ENCODE assay signal across 10 mouse cellular contexts in genomic region chr10:75411343-75412113, GRCm38 (mm10). TPM values are rescaled to one million over a fixed set of nuclear protein-coding genes. Genes with fewer than 3 reads are reported as not detected.
DNase-seq lines count a peak whose midpoint lies in the region; ATAC-seq and TF ChIP-seq lines count a peak whose summit lies in the region.
"Not testable (repeated sequence)": the region's sequence is repeated elsewhere in the genome, so short reads cannot be mapped to it uniquely, and the experiment has no call there.
"Had no signal": no experiment of that assay in that cellular context is flagged by ENCODE, and none has a peak within 500 bp of the region (broad histone marks: within the 10 kb centered on the region; RNA-seq: fewer than 3 reads in every experiment).

No protein-coding gene starts in this region.

- not testable (repeated sequence) for H3K4me3 ChIP-seq in forebrain, embryonic 10.5 days; forebrain, embryonic 16.5 days (replicated peaks; ENCODE audit: low read length); intestine, embryonic 15.5 days (replicated peaks); kidney, embryonic 16.5 days (ENCODE audit: low read length); liver, embryonic 14.5 days (ENCODE audit: insufficient read depth in 1 of 2, low read depth in 2 of 2, low read length in 2 of 2); midbrain, embryonic 10.5 days

- not testable (repeated sequence) for H3K36me3 ChIP-seq in forebrain, embryonic 10.5 days (replicated peaks); forebrain, embryonic 16.5 days (ENCODE audit: control insufficient read depth, insufficient read depth); intestine, embryonic 15.5 days; kidney, embryonic 16.5 days (ENCODE audit: insufficient read depth, low read length); liver, embryonic 14.5 days (replicated peaks; ENCODE audit: control insufficient read depth, insufficient read depth, low read depth); midbrain, embryonic 10.5 days

- 33% methylated on average over 10 of the region's 10 CpGs for WGBS in forebrain, embryonic 10.5 days
- 32% methylated on average over 8 of the region's 10 CpGs for WGBS in forebrain, embryonic 16.5 days
- 57% methylated on average over 10 of the region's 10 CpGs for WGBS in intestine, embryonic 15.5 days
- WGBS in kidney, embryonic 16.5 days, result 36% methylated on average over 8 of the region's 10 CpGs
- 19% methylated on average over 9 of the region's 10 CpGs for WGBS in liver, embryonic 14.5 days (ENCODE audit: insufficient replicate concordance)
- 32% methylated on average over 10 of the region's 10 CpGs for WGBS in midbrain, embryonic 10.5 days

- not testable (repeated sequence) for H3K9me3 ChIP-seq in forebrain, embryonic 10.5 days; forebrain, embryonic 16.5 days (ENCODE audit: control insufficient read depth, low read length); intestine, embryonic 15.5 days; kidney, embryonic 16.5 days (ENCODE audit: low read length); liver, embryonic 14.5 days (ENCODE audit: control insufficient read depth, low read length); midbrain, embryonic 10.5 days (replicated peaks)

- H3K27ac ChIP-seq in forebrain, embryonic 10.5 days, result peak overlapping the region; percentile 30; the same call in 1 of the 2 replicates
- peak overlapping the region; percentile 9; the same call in 1 of the 2 replicates for H3K27ac ChIP-seq in forebrain, embryonic 16.5 days (ENCODE audit: low read length)
- not testable (repeated sequence) for H3K27ac ChIP-seq in intestine, embryonic 15.5 days; kidney, embryonic 16.5 days (ENCODE audit: low read length); liver, embryonic 14.5 days
- H3K27ac ChIP-seq in midbrain, embryonic 10.5 days (replicated peaks), result peak overlapping the region; percentile 55; the same call in 1 of the 2 replicates

- peak; percentile 67 for DNase-seq in A20 (ENCODE audit: low read depth, low spot score)
- DNase-seq in forebrain, embryonic 10.5 days (ENCODE audit: extremely low spot score, low spot score); liver, embryonic 14.5 days (ENCODE audit: low read depth in 3 of 3, low spot score in 3 of 3); midbrain, embryonic 10.5 days (ENCODE audit: low spot score): not testable (repeated sequence)

- H3K9ac ChIP-seq in forebrain, embryonic 16.5 days (replicated peaks; ENCODE audit: low read depth, low read length); intestine, embryonic 15.5 days; kidney, embryonic 16.5 days (replicated peaks; ENCODE audit: low read length); liver, embryonic 14.5 days (replicated peaks): not testable (repeated sequence)

- not testable (repeated sequence) for H3K4me2 ChIP-seq in forebrain, embryonic 16.5 days (ENCODE audit: low read length); kidney, embryonic 16.5 days (replicated peaks; ENCODE audit: low read depth, low read length); liver, embryonic 14.5 days (ENCODE audit: low read depth)
- 0 out of 2 replicates have a peak overlapping the region, but pooled peaks have one; percentile 9 for H3K4me2 ChIP-seq in intestine, embryonic 15.5 days (replicated peaks)

- TF ChIP-seq CTCF in liver, embryonic 14.5 days (IDR thresholded peaks at IDR 0.05; ENCODE audit: low read depth), result not testable (repeated sequence)

- TF ChIP-seq EP300 in liver, embryonic 14.5 days (IDR thresholded peaks at IDR 0.05; ENCODE audit: low read depth), result not testable (repeated sequence)

- ATAC-seq in forebrain, embryonic 16.5 days, result peak; percentile 85
- ATAC-seq in intestine, embryonic 15.5 days, result 0 out of 2 replicates have a peak, but pooled peaks have one; percentile 33
- ATAC-seq in kidney, embryonic 16.5 days (ENCODE audit: low FRiP score, low TSS enrichment), result peak; percentile 75; the same call in 1 of the 2 replicates
- peak; percentile 71; the same call in 1 of the 2 replicates for ATAC-seq in liver, embryonic 14.5 days (ENCODE audit: insufficient read depth)
- ATAC-seq in neutrophil, adult 5-6 weeks (ENCODE audit: extremely low read depth, insufficient number of reproducible peaks, low FRiP score, poor library complexity, severe bottlenecking), result 0 out of 2 replicates have a peak, but pooled peaks have one; percentile 16

- peaks cover 23% of the 10 kb centered on the region for H3K4me1 ChIP-seq in forebrain, embryonic 10.5 days
- not testable (repeated sequence) for H3K4me1 ChIP-seq in forebrain, embryonic 16.5 days (replicated peaks; ENCODE audit: control insufficient read depth, insufficient read depth, low read length); kidney, embryonic 16.5 days (ENCODE audit: insufficient read depth, low read length); liver, embryonic 14.5 days (replicated peaks; ENCODE audit: control insufficient read depth in 2 of 2, insufficient read depth in 2 of 2, low read length in 1 of 2)
- H3K4me1 ChIP-seq in intestine, embryonic 15.5 days (replicated peaks), result peaks cover 12% of the 10 kb centered on the region; the same call in 1 of the 2 replicates
- H3K4me1 ChIP-seq in midbrain, embryonic 10.5 days, result peaks cover 24% of the 10 kb centered on the region

- H3K27me3 ChIP-seq in forebrain, embryonic 10.5 days (ENCODE audit: poor library complexity, severe bottlenecking); forebrain, embryonic 16.5 days (replicated peaks; ENCODE audit: control insufficient read depth, insufficient read depth, low read length); intestine, embryonic 15.5 days (replicated peaks); kidney, embryonic 16.5 days (ENCODE audit: insufficient read depth, low read length); liver, embryonic 14.5 days (ENCODE audit: control insufficient read depth, insufficient read depth, low read length); midbrain, embryonic 10.5 days (ENCODE audit: low read depth, poor library complexity, severe bottlenecking): not testable (repeated sequence)

RNA-seq across cellular contexts. Expression of gene Upb1, which starts 10.6 kb away (rescaled TPM):
- polyA plus RNA-seq in forebrain, embryonic 10.5 days (2016; fragmentation: Nextera tagmentation; extraction: Ambion mirVana), result 0.06 and 0.15 TPM in 2 replicates
- 0.10 TPM in 1 of 2 replicates, not detected in the other for polyA plus RNA-seq in forebrain, embryonic 16.5 days (2015; fragmentation: Nextera tagmentation; extraction: Ambion mirVana)
- 0.88 and 1.9 TPM in 2 replicates for polyA plus RNA-seq in intestine, embryonic 15.5 days (2015; fragmentation: Nextera tagmentation; extraction: Ambion mirVana)
- polyA plus RNA-seq in kidney, embryonic 16.5 days (2015; fragmentation: Nextera tagmentation; extraction: Ambion mirVana), result 3.1 and 3.3 TPM in 2 replicates
- 8.1 and 8.8 TPM in 2 replicates for polyA plus RNA-seq in liver, embryonic 14.5 days (2012; rRNA removed)
- polyA plus RNA-seq in liver, embryonic 14.5 days (2014; fragmentation: Nextera tagmentation; extraction: Ambion mirVana), result 18.3 and 20.1 TPM in 2 replicates
- not detected in 2 replicates for polyA plus RNA-seq in midbrain, embryonic 10.5 days (2016; fragmentation: Nextera tagmentation; extraction: Ambion mirVana)
- total RNA-seq in neutrophil, adult 5-6 weeks (2017), result 1.0 and 2.3 TPM in 2 replicates
- polyA plus RNA-seq: hindbrain, embryonic 12.5 days; neural tube, embryonic 11.5 days had no signal

Comparison
In these comparisons a context has a peak if more than half of its experiments do, and no peak if none do; other contexts are left out.
1. ATAC-seq: peak in every context shown above with its lines; median percentile 85 in forebrain, embryonic 16.5 days; 75 in kidney, embryonic 16.5 days; 71 in liver, embryonic 14.5 days; 33 in intestine, embryonic 15.5 days; 16 in neutrophil, adult 5-6 weeks.